Mouse (Mus musculus) CH12.LX (cell line): Measurements from ENCODE around the gene Igf1r.

ENCODE experiments used
- CTCF ChIP-seq, 2 experiments: IDR thresholded peaks in 1 of 2; conservative IDR thresholded peaks in 1 of 2; 2 replicates each; pipeline ENCODE4 v1.5.1; 2011 to 2012; ENCODE audit warnings: low read depth in 2 of 2, low read length in 2 of 2, improper control_type of control experiment in 1 of 2, inconsistent platforms in 1 of 2, mild to moderate bottlenecking in 1 of 2, moderate library complexity in 1 of 2
- EP300 ChIP-seq: IDR thresholded peaks from 2 replicates; pipeline ENCODE4 v1.6.1; 2011; ENCODE audit warnings: low read length, improper control_type of control experiment
- MAFK ChIP-seq: IDR thresholded peaks from 2 replicates; pipeline ENCODE4 v1.6.1; 2011; ENCODE audit warnings: low read length, improper control_type of control experiment; ENCODE audit not compliant: insufficient replicate concordance
- POLR2A ChIP-seq: IDR thresholded peaks from 2 replicates; pipeline ENCODE4 v1.6.1; 2011; ENCODE audit warnings: low read depth, mild to moderate bottlenecking, improper control_type of control experiment, low read length
- TCF12 ChIP-seq: IDR thresholded peaks from 2 replicates; pipeline ENCODE4 v1.6.1; 2014; ENCODE audit warnings: low read depth, mild to moderate bottlenecking, inconsistent platforms, low read length, improper control_type of control experiment

- TF ChIP-seq CTCF (conservative IDR thresholded peaks at IDR 0.05 in 1 of 2, IDR thresholded peaks at IDR 0.05 in 1 of 2; ENCODE audit: low read depth in 2 of 2, low read length in 2 of 2), result no peak
- no peak for TF ChIP-seq MAFK
- TF ChIP-seq POLR2A, result no peak
- TF ChIP-seq EP300, result no peak
- no peak for TF ChIP-seq TCF12
These were observed 284.2 kb downstream of the Igf1r start for GRCm38 (mm10) chr7:68236817-68237216.
